Mouse (Mus musculus) midbrain, embryonic 10.5 days (tissue): ENCODE measurements around the gene Mettl8. TPM values are rescaled to one million over a fixed set of nuclear protein-coding genes. Genes with fewer than 3 reads are reported as not detected.
A peak's percentile ranks its signal among the peaks of the same experiment; 100 is the strongest.

Source experiments
- DNase-seq: peaks from one replicate; pipeline ENCODE4 v3.0.0-alpha.2; 2017; ENCODE audit warnings: low spot score
- H3K27ac ChIP-seq: fragments of 300-500 bp; sonication (generic); replicated peaks from 2 replicates; pipeline ENCODE4 v1.5.1; 2016; ENCODE audit warnings: mild to moderate bottlenecking
- H3K27me3 ChIP-seq: fragments of 300-500 bp; sonication (generic); 2 replicates; pipeline ENCODE4 v1.6.1; 2016; ENCODE audit warnings: low read depth, mild to moderate bottlenecking; ENCODE audit not compliant: poor library complexity, severe bottlenecking
- H3K36me3 ChIP-seq: fragments of 300-500 bp; sonication (generic); 2 replicates; pipeline ENCODE4 v1.6.1; 2016; ENCODE audit warnings: mild to moderate bottlenecking, moderate library complexity
- H3K4me1 ChIP-seq: fragments of 300-500 bp; sonication (generic); 2 replicates; pipeline ENCODE4 v1.6.1; 2016
- H3K4me3 ChIP-seq: fragments of 300-500 bp; sonication (generic); 2 replicates; pipeline ENCODE4 v1.5.1; 2016; ENCODE audit warnings: mild to moderate bottlenecking, moderate library complexity
- H3K9me3 ChIP-seq: fragments of 300-500 bp; sonication (generic); replicated peaks from 2 replicates; pipeline ENCODE4 v1.6.1; 2016; ENCODE audit warnings: mild to moderate bottlenecking
- WGBS: fragments of 180-500 bp; shearing (Covaris S2); methylation state at CpG from one replicate; pipeline ENCODE4 v1.1.7; 2016; 5-methylcytosine and 5-hydroxymethylcytosine counted together
- polyA plus RNA-seq: library from polyadenylated mRNA; unstranded; fragments of >200 nt; fragmentation: Nextera tagmentation; extraction: Ambion mirVana; gene quantifications from 2 replicates; pipeline ENCODE4 v1.2.1, GENCODE M21; 2016

The Mettl8 gene
- polyA plus RNA-seq, 1 experiment from 2014 or later: 21.6 TPM

- H3K9me3 ChIP-seq: no peaks in the 10 kb centered on the region
- no peak overlapping the region for H3K27ac ChIP-seq
- 87% methylated on average over 1 of the region's 1 CpGs for WGBS
- no peak for DNase-seq
- no peaks in the 10 kb centered on the region for H3K27me3 ChIP-seq
- H3K36me3 ChIP-seq: no peaks in the 10 kb centered on the region
- H3K4me3 ChIP-seq: no peak overlapping the region
- no peaks in the 10 kb centered on the region for H3K4me1 ChIP-seq
Observed at GRCm38 (mm10) chr2:70933516-70933915, 121.9 kb downstream of the Mettl8 start.

DNA sequence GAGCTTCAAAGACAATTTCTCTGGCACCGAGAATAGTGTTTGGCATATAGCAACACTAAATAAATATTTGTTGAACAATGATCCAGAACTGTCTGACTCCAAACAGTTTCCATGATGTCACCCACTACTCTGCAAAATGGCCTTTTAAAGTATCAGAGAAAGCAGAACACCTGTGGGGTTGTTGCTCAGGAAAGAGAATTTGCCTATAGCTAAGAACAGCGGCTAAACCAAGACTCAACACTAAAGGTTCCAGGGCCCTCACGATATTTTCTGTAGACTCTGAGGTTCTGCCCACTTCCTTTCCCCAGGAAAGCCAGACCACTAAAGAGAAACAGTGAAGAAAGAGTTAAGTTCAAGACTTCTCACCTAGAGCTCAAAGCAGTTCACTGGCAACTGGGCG lies 122.4 kb downstream of the Mettl8 start:
- no peaks in the 10 kb centered on the region for H3K4me1 ChIP-seq
- no peak overlapping the region for H3K27ac ChIP-seq
- H3K4me3 ChIP-seq: no peak overlapping the region
- WGBS: 87% methylated on average over 4 of the region's 4 CpGs
- H3K36me3 ChIP-seq: no peaks in the 10 kb centered on the region
- H3K9me3 ChIP-seq: no peaks in the 10 kb centered on the region
- H3K27me3 ChIP-seq: no peaks in the 10 kb centered on the region
- DNase-seq: no peak

- Histone ChIP-seq H3K4me1 (no peaks in the 10 kb centered on the region), H3K4me3 (no peak overlapping the region), H3K27ac (no peak overlapping the region), H3K36me3 (no peaks in the 10 kb centered on the region), H3K27me3 (no peaks in the 10 kb centered on the region), H3K9me3 (no peaks in the 10 kb centered on the region)
- no peak for DNase-seq
- WGBS: 95% methylated on average over 11 of the region's 11 CpGs
Observed at GRCm38 (mm10) chr2:70930631-70931288, 124.6 kb downstream of the Mettl8 start.

DNA sequence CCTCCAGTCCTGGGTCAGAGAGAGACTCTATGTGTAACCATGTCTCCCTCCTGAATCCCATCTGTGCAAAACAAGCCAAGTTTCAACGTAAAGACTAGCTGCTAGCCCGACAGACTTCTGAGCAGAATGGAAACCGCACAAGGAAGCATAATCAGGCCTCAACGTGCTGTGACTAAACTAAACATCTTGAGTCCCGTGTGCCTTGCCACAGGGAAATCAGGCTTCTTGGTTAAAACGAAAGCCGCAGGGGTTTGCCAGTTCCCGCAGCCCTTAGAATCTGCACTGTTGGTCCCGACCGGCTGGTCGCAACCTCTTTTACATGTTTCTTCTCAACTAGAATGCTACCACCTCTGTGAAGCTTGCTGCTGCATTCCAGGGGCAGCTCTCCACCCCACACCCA lies 125.7 kb downstream of the Mettl8 start:
- WGBS: 89% methylated on average over 11 of the region's 11 CpGs
- H3K4me3 ChIP-seq: no peak overlapping the region
- H3K4me1 ChIP-seq: no peaks in the 10 kb centered on the region

DNA sequence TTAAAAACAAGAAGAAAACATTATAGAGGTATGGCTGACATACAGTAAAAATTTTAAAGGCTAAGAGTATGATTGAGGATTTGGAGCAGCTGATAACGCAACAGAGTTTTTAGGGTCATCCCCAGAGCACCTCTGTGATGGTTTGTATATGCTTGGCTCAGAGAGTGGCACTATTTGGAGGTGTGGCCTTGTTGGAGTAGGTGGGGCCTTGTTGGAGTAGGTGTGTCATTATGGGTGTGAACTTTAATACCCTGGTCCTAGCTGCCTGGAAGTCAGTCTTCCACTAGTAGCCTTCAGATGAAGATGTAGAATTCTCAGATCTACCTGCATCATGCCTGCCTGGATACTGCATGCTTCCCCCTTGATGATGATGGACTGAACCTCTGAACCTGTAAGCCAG lies 131.3 kb downstream of the Mettl8 start:
- H3K4me1 ChIP-seq: peaks cover 13% of the 10 kb centered on the region
- H3K4me3 ChIP-seq: no peak overlapping the region
- no peaks in the 10 kb centered on the region for H3K27me3 ChIP-seq
- WGBS: 94% methylated on average over 1 of the region's 1 CpGs
- no peak overlapping the region for H3K27ac ChIP-seq
- H3K36me3 ChIP-seq: no peaks in the 10 kb centered on the region
- H3K9me3 ChIP-seq: no peaks in the 10 kb centered on the region
- no peak for DNase-seq

More for the DNA sequence above, 125.7 kb downstream of the Mettl8 start:
- Histone ChIP-seq H3K27me3 (no peaks in the 10 kb centered on the region), H3K9me3 (no peaks in the 10 kb centered on the region), H3K36me3 (no peaks in the 10 kb centered on the region), H3K27ac (no peak overlapping the region)
- no peak for DNase-seq

DNA sequence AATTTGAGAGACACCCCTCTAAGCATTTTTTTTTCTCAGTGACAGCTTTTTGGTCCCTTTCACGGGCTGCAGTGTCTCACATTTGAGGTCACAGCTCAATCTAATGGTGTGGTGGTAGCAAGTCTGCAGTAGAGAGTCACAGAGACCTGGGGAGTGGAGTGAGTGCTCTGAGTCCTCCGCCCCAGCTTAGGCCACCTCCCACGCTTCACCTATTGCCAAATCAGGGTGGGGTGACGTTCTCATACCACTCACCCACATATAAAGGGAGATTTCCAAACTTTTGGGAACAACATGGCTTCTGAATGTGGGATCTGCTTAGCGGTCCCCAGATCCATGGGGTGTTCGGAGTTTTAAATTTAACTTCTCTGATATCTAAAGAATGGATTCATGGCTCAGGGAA lies 132.6 kb downstream of the Mettl8 start:
- Histone ChIP-seq H3K9me3 (no peaks in the 10 kb centered on the region), H3K27ac (no peak overlapping the region), H3K27me3 (no peaks in the 10 kb centered on the region), H3K4me1 (peaks cover 24% of the 10 kb centered on the region), H3K4me3 (no peak overlapping the region), H3K36me3 (no peaks in the 10 kb centered on the region)
- no peak for DNase-seq
- WGBS: 73% methylated on average over 6 of the region's 6 CpGs

DNA sequence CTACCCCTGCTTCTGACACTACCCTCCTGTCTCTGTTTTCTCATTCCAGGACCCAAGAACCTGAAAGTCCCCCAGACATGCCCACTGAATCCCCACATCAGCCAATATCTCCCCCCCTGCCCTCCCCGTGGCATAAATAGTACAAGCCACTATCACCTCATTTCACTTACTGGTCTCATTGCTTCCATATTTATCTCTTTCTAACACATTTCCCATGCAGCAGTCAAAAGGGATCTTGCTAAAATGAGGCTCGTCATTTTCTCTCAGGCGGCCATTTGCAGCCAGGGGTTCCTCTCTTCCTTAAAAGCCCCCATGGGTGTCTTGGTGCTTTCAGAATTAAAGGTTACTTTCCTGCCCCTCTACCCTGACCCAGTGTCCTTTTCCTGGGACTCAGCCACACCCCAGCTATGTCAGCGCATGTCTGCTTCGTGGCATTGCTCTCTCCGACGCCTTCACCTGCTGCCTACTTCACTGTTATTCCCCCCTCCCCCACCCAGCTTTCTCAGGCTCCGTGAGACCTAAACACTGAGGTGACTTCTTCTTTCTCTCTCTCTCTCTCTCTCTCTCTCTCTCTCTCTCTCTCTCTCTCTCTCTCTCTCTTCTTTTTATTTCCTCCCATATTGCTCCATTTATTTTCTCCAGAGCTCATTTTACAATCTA lies 134.3 kb downstream of the Mettl8 start:
- peaks cover 32% of the 10 kb centered on the region for H3K4me1 ChIP-seq
- no peaks in the 10 kb centered on the region for H3K9me3 ChIP-seq
- no peak for DNase-seq
- no peak overlapping the region for H3K4me3 ChIP-seq
- no peak overlapping the region for H3K27ac ChIP-seq
- no peaks in the 10 kb centered on the region for H3K27me3 ChIP-seq
- WGBS: 65% methylated on average over 8 of the region's 8 CpGs
- no peaks in the 10 kb centered on the region for H3K36me3 ChIP-seq

GRCm38 (mm10) chr2:70919913-70920522 lies 135.4 kb downstream of the Mettl8 start:
- Histone ChIP-seq H3K27ac (no peak overlapping the region), H3K27me3 (no peaks in the 10 kb centered on the region), H3K36me3 (no peaks in the 10 kb centered on the region), H3K4me3 (no peak overlapping the region), H3K9me3 (no peaks in the 10 kb centered on the region), H3K4me1 (peaks cover 32% of the 10 kb centered on the region)
- DNase-seq: no peak
- WGBS: 72% methylated on average over 2 of the region's 2 CpGs

DNA sequence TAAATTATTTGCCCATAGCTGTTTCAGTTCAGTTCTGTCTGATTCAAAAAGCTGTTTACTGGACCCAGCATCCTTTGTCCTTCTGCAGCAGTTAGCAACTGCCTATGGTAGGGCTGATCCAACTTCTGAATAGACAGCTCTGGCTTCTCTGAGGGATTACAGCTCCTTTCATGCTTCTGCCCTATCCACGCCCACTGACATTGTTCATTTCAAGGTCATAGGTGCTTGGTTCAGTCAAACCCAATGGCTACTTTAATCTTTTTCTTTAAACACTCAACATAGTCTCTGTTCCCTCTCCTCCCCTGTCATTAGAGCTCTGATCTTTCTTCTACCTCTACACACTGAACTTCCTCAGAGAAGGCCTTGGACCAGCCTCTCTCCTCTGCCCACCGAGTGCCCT lies 136.9 kb downstream of the Mettl8 start:
- Histone ChIP-seq H3K9me3 (no peaks in the 10 kb centered on the region), H3K4me1 (peaks cover 31% of the 10 kb centered on the region), H3K27me3 (no peaks in the 10 kb centered on the region), H3K36me3 (no peaks in the 10 kb centered on the region), H3K4me3 (no peak overlapping the region), H3K27ac (peak overlapping the region; percentile 65; the same call in 1 of the 2 replicates)
- no peak for DNase-seq
- 45% methylated on average over 2 of the region's 2 CpGs for WGBS

Other genes starting within 250 kb of the Mettl8 start
- gene Tlk1, start 229.9 kb downstream of the Mettl8 start, polyA plus RNA-seq: 30.1 and 30.5 TPM in 2 replicates
- gene Dcaf17, start 255 bp downstream of the Mettl8 start, polyA plus RNA-seq: 43.3 and 46.2 TPM in 2 replicates
- 0.23 and 0.30 TPM in 2 replicates for gene Cybrd1, start 62.3 kb upstream of the Mettl8 start, polyA plus RNA-seq
- gene Dync1i2, start 156.1 kb upstream of the Mettl8 start, polyA plus RNA-seq: 118 and 143 TPM in 2 replicates